Mouse (Mus musculus) midbrain, embryonic 10.5 days (tissue): ENCODE measurements around the gene St6galnac3. TPM values are rescaled to one million over a fixed set of nuclear protein-coding genes. Genes with fewer than 3 reads are reported as not detected.
A peak's percentile ranks its signal among the peaks of the same experiment; 100 is the strongest.

ENCODE experiments used
- DNase-seq: peaks from one replicate; pipeline ENCODE4 v3.0.0-alpha.2; 2017; ENCODE audit warnings: low spot score
- H3K27ac ChIP-seq: fragments of 300-500 bp; sonication (generic); replicated peaks from 2 replicates; pipeline ENCODE4 v1.5.1; 2016; ENCODE audit warnings: mild to moderate bottlenecking
- H3K27me3 ChIP-seq: fragments of 300-500 bp; sonication (generic); 2 replicates; pipeline ENCODE4 v1.6.1; 2016; ENCODE audit warnings: low read depth, mild to moderate bottlenecking; ENCODE audit not compliant: poor library complexity, severe bottlenecking
- H3K36me3 ChIP-seq: fragments of 300-500 bp; sonication (generic); 2 replicates; pipeline ENCODE4 v1.6.1; 2016; ENCODE audit warnings: mild to moderate bottlenecking, moderate library complexity
- H3K4me1 ChIP-seq: fragments of 300-500 bp; sonication (generic); 2 replicates; pipeline ENCODE4 v1.6.1; 2016
- H3K4me3 ChIP-seq: fragments of 300-500 bp; sonication (generic); 2 replicates; pipeline ENCODE4 v1.5.1; 2016; ENCODE audit warnings: mild to moderate bottlenecking, moderate library complexity
- H3K9me3 ChIP-seq: fragments of 300-500 bp; sonication (generic); replicated peaks from 2 replicates; pipeline ENCODE4 v1.6.1; 2016; ENCODE audit warnings: mild to moderate bottlenecking
- WGBS: fragments of 180-500 bp; shearing (Covaris S2); methylation state at CpG from one replicate; pipeline ENCODE4 v1.1.7; 2016; 5-methylcytosine and 5-hydroxymethylcytosine counted together
- polyA plus RNA-seq: library from polyadenylated mRNA; unstranded; fragments of >200 nt; fragmentation: Nextera tagmentation; extraction: Ambion mirVana; gene quantifications from 2 replicates; pipeline ENCODE4 v1.2.1, GENCODE M21; 2016

Gene St6galnac3
- polyA plus RNA-seq, 1 experiment from 2014 or later = 33.6 TPM

- H3K27ac ChIP-seq = no peak overlapping the region
- no peaks in the 10 kb centered on the region for H3K27me3 ChIP-seq
- H3K36me3 ChIP-seq = no peaks in the 10 kb centered on the region
- WGBS = 92% methylated on average over 3 of the region's 3 CpGs
- H3K4me1 ChIP-seq = peaks cover 12% of the 10 kb centered on the region
- H3K4me3 ChIP-seq = no peak overlapping the region
- H3K9me3 ChIP-seq = no peaks in the 10 kb centered on the region
- DNase-seq = no peak
Measured at GRCm38 (mm10) chr3:153509029-153509428, 215.9 kb downstream of the St6galnac3 start.

GRCm38 (mm10) chr3:153508592-153508991 lies 216.4 kb downstream of the St6galnac3 start:
- H3K4me3 ChIP-seq = no peak overlapping the region

GRCm38 (mm10) chr3:153507599-153507998 lies 217.4 kb downstream of the St6galnac3 start:
- Histone ChIP-seq H3K9me3 (no peaks in the 10 kb centered on the region), H3K36me3 (no peaks in the 10 kb centered on the region), H3K27ac (no peak overlapping the region), H3K4me1 (peaks cover 10% of the 10 kb centered on the region), H3K4me3 (no peak overlapping the region), H3K27me3 (no peaks in the 10 kb centered on the region)
- no peak for DNase-seq
- WGBS = 92% methylated on average over 2 of the region's 2 CpGs

More at GRCm38 (mm10) chr3:153508592-153508991, 216.4 kb downstream of the St6galnac3 start:
- Histone ChIP-seq H3K9me3 (no peaks in the 10 kb centered on the region), H3K27me3 (no peaks in the 10 kb centered on the region), H3K4me1 (peaks cover 14% of the 10 kb centered on the region), H3K36me3 (no peaks in the 10 kb centered on the region), H3K27ac (no peak overlapping the region)
- WGBS = 91% methylated on average over 2 of the region's 2 CpGs
- no peak for DNase-seq

- 81% methylated on average over 4 of the region's 4 CpGs for WGBS
- no peaks in the 10 kb centered on the region for H3K9me3 ChIP-seq
- no peak overlapping the region for H3K27ac ChIP-seq
Measured at GRCm38 (mm10) chr3:153502488-153502887, 222.5 kb downstream of the St6galnac3 start.

GRCm38 (mm10) chr3:153501333-153501877 lies 223.6 kb downstream of the St6galnac3 start:
- Histone ChIP-seq H3K27me3 (no peaks in the 10 kb centered on the region), H3K9me3 (no peaks in the 10 kb centered on the region), H3K4me1 (peaks cover 5% of the 10 kb centered on the region), H3K36me3 (no peaks in the 10 kb centered on the region), H3K27ac (no peak overlapping the region), H3K4me3 (no peak overlapping the region)
- WGBS = 62% methylated on average over 3 of the region's 3 CpGs
- peak; percentile 65 for DNase-seq

More at GRCm38 (mm10) chr3:153502488-153502887, 222.5 kb downstream of the St6galnac3 start:
- Histone ChIP-seq H3K27me3 (no peaks in the 10 kb centered on the region), H3K4me1 (peaks cover 5% of the 10 kb centered on the region), H3K36me3 (no peaks in the 10 kb centered on the region), H3K4me3 (no peak overlapping the region)
- no peak for DNase-seq

- Histone ChIP-seq H3K36me3 (no peaks in the 10 kb centered on the region), H3K4me3 (no peak overlapping the region), H3K27me3 (no peaks in the 10 kb centered on the region), H3K4me1 (peaks cover 10% of the 10 kb centered on the region), H3K27ac (no peak overlapping the region), H3K9me3 (no peaks in the 10 kb centered on the region)
- DNase-seq = no peak
- 86% methylated on average over 1 of the region's 1 CpGs for WGBS
Measured at GRCm38 (mm10) chr3:153492986-153493385, 232.0 kb downstream of the St6galnac3 start.

GRCm38 (mm10) chr3:153489718-153490117 lies 235.3 kb downstream of the St6galnac3 start:
- Histone ChIP-seq H3K27me3 (no peaks in the 10 kb centered on the region), H3K27ac (no peak overlapping the region), H3K9me3 (no peaks in the 10 kb centered on the region), H3K36me3 (no peaks in the 10 kb centered on the region), H3K4me3 (no peak overlapping the region), H3K4me1 (peaks cover 10% of the 10 kb centered on the region)
- WGBS = 91% methylated on average over 9 of the region's 9 CpGs
- DNase-seq = no peak

GRCm38 (mm10) chr3:153488931-153489330 lies 236.0 kb downstream of the St6galnac3 start:
- DNase-seq = no peak
- Histone ChIP-seq H3K36me3 (no peaks in the 10 kb centered on the region), H3K4me3 (no peak overlapping the region), H3K27me3 (no peaks in the 10 kb centered on the region), H3K9me3 (no peaks in the 10 kb centered on the region), H3K27ac (no peak overlapping the region), H3K4me1 (peaks cover 10% of the 10 kb centered on the region)
- 87% methylated on average over 5 of the region's 5 CpGs for WGBS

GRCm38 (mm10) chr3:153485176-153485575 lies 239.8 kb downstream of the St6galnac3 start:
- Histone ChIP-seq H3K27ac (no peak overlapping the region), H3K27me3 (no peaks in the 10 kb centered on the region), H3K4me3 (no peak overlapping the region), H3K4me1 (peaks cover 3% of the 10 kb centered on the region; the same call in 1 of the 2 replicates), H3K36me3 (no peaks in the 10 kb centered on the region), H3K9me3 (no peaks in the 10 kb centered on the region)
- DNase-seq = no peak
- 86% methylated on average over 5 of the region's 5 CpGs for WGBS

GRCm38 (mm10) chr3:153484701-153485100 lies 240.3 kb downstream of the St6galnac3 start:
- 91% methylated on average over 7 of the region's 7 CpGs for WGBS

GRCm38 (mm10) chr3:153483691-153484090 lies 241.3 kb downstream of the St6galnac3 start:
- no peaks in the 10 kb centered on the region for H3K27me3 ChIP-seq
- H3K4me3 ChIP-seq = no peak overlapping the region
- no peak for DNase-seq
- H3K36me3 ChIP-seq = no peaks in the 10 kb centered on the region
- H3K27ac ChIP-seq = no peak overlapping the region
- WGBS = 93% methylated on average over 4 of the region's 4 CpGs
- no peaks in the 10 kb centered on the region for H3K9me3 ChIP-seq
- H3K4me1 ChIP-seq = no peaks in the 10 kb centered on the region

More at GRCm38 (mm10) chr3:153484701-153485100, 240.3 kb downstream of the St6galnac3 start:
- no peak for DNase-seq
- Histone ChIP-seq H3K4me3 (no peak overlapping the region), H3K4me1 (peaks cover 3% of the 10 kb centered on the region; the same call in 1 of the 2 replicates), H3K36me3 (no peaks in the 10 kb centered on the region), H3K9me3 (no peaks in the 10 kb centered on the region), H3K27me3 (no peaks in the 10 kb centered on the region), H3K27ac (no peak overlapping the region)

- H3K27ac ChIP-seq = no peak overlapping the region
Measured at GRCm38 (mm10) chr3:153482098-153482497, 242.9 kb downstream of the St6galnac3 start.

GRCm38 (mm10) chr3:153481012-153481411 lies 244.0 kb downstream of the St6galnac3 start:
- no peaks in the 10 kb centered on the region for H3K4me1 ChIP-seq
- no peak overlapping the region for H3K4me3 ChIP-seq
- no peaks in the 10 kb centered on the region for H3K27me3 ChIP-seq
- no peak for DNase-seq
- 93% methylated on average over 6 of the region's 6 CpGs for WGBS
- no peak overlapping the region for H3K27ac ChIP-seq
- no peaks in the 10 kb centered on the region for H3K36me3 ChIP-seq
- no peaks in the 10 kb centered on the region for H3K9me3 ChIP-seq

More at GRCm38 (mm10) chr3:153482098-153482497, 242.9 kb downstream of the St6galnac3 start:
- no peak for DNase-seq
- WGBS = 93% methylated on average over 11 of the region's 11 CpGs
- H3K27me3 ChIP-seq = no peaks in the 10 kb centered on the region
- H3K4me3 ChIP-seq = no peak overlapping the region
- H3K9me3 ChIP-seq = no peaks in the 10 kb centered on the region
- H3K4me1 ChIP-seq = no peaks in the 10 kb centered on the region
- H3K36me3 ChIP-seq = no peaks in the 10 kb centered on the region
